Mouse (Mus musculus) brain, adult 2 months (tissue): ENCODE results near the gene Gm17019.
"Not testable (repeated sequence)": the region's sequence is repeated elsewhere in the genome, so short reads cannot be mapped to it uniquely, and the experiment has no call there.

Experiments
- DNase-seq: peaks from one replicate; pipeline ENCODE4 v3.0.0; 2011; ENCODE audit warnings: low read depth, low spot score

The Gm17019 gene

GRCm38 (mm10) chr5:14996670-14997249 lies 36.0 kb downstream of the Gm17019 start:
- DNase-seq = not testable (repeated sequence)

- not testable (repeated sequence) for DNase-seq
These were observed 38.7 kb downstream of the Gm17019 start for GRCm38 (mm10) chr5:14994124-14994523.

GRCm38 (mm10) chr5:14990375-14991158 lies 42.2 kb downstream of the Gm17019 start:
- DNase-seq = not testable (repeated sequence)

DNA sequence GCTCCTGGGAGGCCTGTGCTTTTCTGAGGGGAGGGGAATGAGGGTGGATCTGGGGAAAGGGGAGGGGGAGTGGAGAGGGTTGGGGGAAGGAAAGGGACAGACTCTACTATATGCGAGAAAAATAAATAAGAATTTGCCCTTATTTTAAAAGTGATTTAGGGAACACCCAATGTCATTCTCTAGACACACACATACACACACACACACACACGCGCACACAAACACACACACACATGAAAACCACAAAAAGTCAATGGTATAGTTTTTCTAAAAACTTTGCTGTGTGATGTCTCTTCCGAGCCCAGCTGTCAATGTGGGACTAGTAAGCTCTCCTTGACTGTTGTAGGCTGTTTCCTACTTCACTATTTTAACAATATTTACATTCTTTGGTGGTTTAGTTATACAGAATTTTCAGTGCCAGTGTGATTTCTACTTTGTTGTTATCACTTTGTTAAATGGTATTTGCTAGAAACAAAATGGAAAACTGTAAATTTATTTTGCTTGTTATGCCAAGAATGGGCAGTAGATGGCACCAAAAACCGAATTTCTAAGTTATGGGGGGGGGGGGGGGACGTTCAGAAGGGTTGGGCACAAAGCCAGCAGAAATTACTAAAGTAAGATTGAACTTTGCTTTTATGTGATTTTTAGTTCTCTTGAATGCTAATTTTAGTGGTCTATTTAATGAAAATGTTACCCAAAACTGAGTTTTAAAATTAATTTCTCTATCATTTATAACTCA lies 46.0 kb downstream of the Gm17019 start:
- not testable (repeated sequence) for DNase-seq
